Mouse (Mus musculus): ENCODE results near the gene Nr2c2. TPM values are rescaled to one million over a fixed set of nuclear protein-coding genes. Genes with fewer than 3 reads are reported as not detected.

The Nr2c2 gene
- total RNA-seq, 2 experiments from 2014 or later = 20.1 to 24.9 TPM

Other genes starting within 250 kb of the Nr2c2 start
- gene Ccdc174, start 213.3 kb upstream of the Nr2c2 start, total RNA-seq (2021) = 10 to 100 TPM in 1 of 2 experiments, 1 to 10 TPM in 1; 9.8 to 13.1 TPM
- gene 4930590J08Rik, start 188.6 kb upstream of the Nr2c2 start, total RNA-seq (2021) = under 1 TPM; 0.60 to 0.67 TPM
- gene Fgd5, start 112.5 kb upstream of the Nr2c2 start, total RNA-seq (2021) = 10 to 100 TPM; 20.4 to 22.3 TPM
- gene Mrps25, start 92.6 kb downstream of the Nr2c2 start, total RNA-seq (2021) = 10 to 100 TPM; 77.8 to 91.9 TPM
- gene Rbsn, start 123.5 kb downstream of the Nr2c2 start, total RNA-seq (2021) = 10 to 100 TPM; 12.4 to 13.3 TPM
- gene Trh, start 153.3 kb downstream of the Nr2c2 start, total RNA-seq (2021) = not detected

Measured in heart, adult 18-20 months (tissue).